Mouse (Mus musculus) layer of hippocampus, adult 11-12 months (tissue): ENCODE measurements around the gene Tex37.

Experiments used
- DNase-seq: peaks from one replicate; pipeline ENCODE4 v3.0.0; 2022; ENCODE audit warnings: low spot score

The Tex37 gene

DNA sequence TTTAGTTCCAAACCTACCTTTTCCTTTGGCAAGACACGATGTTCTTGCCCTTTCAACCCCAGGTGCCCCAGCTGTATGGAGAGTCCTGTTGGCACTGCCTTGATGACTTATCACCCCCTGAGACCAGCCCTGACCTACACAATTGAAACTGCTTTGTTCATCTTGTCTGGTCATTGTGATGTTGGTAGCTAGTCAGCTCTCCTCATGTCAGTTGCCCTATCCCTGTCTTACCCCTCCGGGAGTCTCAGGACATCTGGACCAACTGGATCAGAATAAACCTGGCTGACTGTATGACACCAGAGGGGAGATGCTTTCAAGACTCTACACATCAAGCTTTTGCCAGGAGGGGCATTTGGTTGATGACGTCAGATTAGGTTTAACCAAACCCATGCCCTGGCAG is at the start of gene Tex37:
Gene Tex37, minus strand, starts transcription at position 101 of the 400 bp plus-strand sequence.
- no peak for DNase-seq

DNA sequence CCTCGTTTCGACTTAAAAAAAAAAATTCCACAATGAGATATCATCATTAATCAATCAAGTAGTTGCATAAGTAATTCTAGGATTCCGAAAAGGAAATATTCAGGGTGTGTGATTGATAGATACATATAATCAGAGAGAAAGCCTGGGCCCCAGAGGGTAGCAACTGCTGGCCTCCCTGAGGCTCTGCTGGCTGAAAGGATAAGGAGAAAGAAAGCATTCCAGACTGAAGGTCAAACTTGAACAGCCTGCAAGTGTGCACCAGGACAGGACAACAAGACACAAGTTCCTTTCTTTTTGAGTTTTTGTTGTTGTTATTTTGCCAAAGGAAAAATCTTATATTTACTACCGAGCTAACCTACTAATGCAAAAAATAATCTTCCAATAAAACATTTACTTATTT is 49.6 kb upstream of the Tex37 start:
- no peak for DNase-seq

DNA sequence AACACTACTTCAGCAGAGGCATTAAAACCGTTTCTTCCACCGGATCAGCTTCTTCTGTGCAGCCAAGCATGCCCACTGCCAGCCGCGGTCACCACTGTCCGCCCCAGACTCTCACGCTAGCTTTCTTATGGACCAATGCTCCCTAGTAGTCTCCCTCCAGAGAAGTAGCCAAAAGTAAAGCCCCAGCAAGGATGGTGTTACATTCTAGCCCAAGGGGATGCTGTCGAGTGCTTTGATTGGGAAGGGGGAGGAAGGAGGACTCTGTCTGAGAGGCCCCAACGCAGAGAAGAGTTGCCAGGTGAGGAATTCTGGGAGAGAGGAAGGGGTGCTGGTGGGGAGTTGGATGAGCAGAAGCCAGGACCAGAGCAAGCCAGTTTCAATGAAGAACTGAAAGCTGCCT is 48.7 kb upstream of the Tex37 start:
- DNase-seq, result no peak

DNA sequence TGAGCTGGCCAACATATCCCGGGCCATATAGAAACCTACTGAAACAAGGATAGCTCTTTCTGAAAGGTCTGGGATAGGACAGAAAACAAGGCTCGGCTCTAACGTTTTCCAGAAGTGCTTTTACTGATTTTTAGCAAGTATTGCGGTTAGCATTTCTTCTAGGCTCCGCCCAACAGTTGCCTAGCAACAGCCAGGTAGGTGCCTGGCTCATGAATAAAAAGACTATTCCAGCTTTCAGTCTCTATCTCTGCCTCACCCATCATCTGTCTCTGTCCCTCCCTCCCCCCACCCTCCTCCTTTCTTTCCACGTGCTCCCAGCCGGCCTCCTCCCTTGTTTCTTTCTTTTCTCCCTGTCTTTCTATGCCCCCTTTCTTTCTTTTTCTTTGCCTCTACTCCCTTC is 47.0 kb upstream of the Tex37 start:
- no peak for DNase-seq

DNA sequence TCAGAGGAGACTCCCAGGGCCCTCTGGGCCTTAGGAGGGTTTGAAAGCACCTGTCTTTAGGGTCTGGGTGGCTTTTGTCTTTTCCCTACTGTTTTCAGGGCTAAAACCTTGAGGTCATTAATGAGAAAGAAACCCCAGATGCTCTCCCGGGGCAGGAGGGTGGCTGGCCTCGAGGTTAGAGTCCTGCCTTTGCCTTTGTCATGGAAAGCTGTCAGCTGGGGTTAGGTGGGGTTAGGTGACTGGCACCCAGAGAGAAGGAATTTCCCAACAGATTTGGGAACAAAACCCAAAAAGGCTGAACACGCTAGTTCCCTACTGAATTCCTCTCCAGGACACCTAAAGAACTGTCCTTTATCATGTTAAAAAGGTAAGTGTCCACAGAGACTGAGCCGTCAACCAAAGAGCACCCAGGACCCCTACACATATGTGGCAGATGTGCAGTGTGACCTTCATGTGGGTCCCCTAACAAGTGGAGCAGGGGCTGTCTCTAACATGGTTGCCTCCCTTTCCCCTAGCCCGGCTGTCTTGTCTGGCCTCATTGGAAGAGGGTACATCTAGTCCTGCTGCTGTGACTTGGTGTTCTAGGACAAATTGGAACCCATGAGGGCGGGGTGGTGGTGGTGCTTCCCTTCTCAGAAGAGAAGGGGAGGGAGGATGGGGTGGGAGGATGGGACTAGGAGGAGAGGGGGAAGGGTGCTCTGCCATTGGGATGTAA is 45.5 kb upstream of the Tex37 start:
- DNase-seq, result no peak

DNA sequence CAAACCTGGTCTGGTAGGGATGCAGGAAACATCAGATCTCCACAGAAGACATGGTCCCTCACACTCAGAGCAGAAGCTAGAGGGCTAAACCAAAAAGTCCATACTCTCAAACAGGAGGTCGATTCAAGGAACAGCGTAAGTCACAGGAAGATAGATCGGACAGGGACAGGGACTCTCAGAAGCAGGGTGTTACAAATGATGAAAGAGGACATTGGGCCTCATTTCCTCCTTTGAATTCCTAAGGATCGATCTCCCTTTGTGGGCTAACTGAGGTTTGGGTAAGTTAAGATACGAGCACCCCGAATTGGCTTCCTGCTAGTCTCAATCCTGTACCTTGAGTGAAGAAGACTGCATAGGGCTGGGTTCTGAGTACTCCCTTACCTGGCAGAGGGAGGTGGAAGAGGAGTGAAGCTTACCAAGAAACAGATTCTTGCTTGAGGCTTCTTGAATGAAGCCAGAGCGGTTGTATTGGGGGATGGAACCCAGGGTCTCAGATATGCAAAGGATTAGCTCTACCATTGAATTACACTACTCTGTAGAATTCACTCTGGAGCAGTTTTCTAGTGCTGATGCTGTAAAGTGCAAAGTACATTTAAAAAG is 38.7 kb upstream of the Tex37 start:
- no peak for DNase-seq

DNA sequence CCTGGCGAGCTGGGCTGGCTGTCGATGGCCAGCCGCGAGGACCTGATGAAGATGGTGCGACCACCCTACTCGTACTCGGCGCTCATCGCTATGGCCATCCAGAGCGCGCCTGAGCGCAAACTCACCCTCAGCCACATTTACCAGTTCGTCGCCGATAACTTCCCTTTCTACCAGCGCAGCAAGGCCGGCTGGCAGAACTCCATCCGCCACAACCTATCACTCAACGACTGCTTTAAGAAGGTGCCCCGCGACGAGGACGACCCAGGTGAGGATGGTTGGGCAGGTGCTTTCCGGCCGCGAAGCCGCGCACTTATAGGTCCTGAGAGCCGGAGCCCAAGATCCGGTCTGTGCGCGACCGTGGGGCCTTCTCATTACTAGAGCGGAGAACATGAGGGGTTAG is 38.2 kb upstream of the Tex37 start:
- no peak for DNase-seq

DNA sequence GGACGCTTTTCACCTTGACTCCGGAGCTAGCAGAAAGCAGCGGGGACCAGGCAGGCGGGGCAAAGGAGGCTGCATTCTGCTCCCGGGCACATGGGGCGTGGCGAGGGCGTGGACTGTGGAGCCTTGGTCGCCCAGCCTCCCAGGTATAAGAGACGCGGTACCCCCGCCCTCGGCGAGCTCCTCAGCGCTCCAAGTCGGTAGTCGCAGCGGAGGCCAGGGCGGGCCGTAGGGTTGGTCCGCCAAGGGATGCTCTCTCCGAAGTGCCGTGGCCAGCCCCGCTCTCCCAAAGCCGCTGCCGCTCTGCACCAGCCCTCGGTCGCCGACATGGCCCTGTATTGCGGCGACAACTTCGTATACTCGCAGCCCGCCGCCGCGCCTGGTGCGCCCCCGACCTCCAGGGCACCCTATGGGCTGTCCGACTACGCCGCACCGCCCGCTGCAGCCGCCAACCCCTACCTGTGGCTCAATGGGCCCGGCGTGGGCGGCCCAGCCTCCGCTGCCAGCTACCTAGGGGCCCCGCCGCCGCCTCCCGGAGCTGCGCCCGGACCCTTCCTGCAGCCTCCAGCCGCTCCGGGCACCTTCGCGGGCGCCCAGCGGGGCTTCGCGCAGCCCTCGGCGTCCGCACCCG is 37.7 kb upstream of the Tex37 start, which contains the start of gene Foxi3:
Gene Foxi3, plus strand, starts transcription at position 247 of the 628 bp plus-strand sequence.
- DNase-seq, result no peak

DNA sequence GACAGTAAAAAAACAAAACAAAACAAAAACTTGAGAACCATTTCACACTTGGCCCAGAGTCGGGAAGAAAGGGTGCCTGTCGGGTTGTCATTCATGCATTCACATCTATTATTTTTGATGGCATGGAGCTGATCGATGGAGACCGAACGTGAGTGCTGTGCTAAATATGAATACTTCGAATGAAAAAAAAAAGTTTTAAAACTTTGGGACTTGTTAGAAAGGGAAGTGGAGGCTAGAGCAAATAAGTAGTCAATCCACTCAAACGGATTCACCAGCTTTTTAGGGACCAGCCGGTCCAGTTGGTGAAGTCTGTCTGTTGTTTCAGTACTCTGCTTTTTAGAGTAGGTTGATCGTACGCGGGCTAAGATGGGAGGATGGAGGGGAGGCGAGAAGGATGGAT is 37.1 kb upstream of the Tex37 start:
- no peak for DNase-seq

DNA sequence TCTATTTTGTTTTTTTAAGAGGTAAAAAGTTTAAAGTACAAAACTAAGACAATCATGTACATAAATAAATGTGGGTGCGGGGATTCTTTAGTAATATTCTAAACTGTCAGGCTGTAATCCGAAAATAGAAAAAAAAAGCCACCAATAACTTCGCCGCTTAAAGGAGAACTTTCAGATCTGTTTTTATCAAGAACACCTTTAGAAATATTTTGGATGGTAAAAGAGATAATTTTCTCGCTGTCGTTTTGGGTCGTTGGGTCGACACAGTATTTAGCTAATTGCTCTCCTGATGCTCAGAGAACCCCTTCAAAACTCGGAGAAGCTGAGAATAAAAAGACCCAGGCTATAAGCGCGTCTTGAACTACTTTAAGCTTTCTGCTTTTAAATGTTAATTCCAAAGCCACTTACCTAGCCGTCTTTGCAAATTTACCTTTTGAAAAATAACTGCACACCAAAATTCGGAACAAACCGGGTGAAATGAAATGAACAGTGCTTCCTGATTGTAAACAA is 36.6 kb upstream of the Tex37 start:
- DNase-seq, result no peak

DNA sequence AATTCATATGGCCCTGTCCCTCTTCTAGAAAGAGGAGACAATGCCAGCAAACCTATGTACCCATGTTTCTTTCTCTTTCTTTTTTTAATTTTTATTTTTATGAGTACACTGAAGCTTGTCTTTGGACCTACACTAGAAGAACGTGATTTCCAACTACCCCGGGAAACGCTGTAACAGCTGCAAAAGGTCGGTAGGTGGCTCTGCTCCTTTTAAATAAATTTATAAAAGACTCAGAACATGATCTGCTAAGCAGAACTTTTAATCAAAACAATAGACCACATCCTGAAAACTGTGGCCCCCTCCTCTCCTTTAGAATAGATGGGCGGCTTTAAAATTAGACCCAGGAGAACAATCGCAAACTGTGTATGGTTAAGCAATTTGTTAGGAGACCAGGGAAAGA is 35.3 kb upstream of the Tex37 start:
- DNase-seq, result no peak

DNA sequence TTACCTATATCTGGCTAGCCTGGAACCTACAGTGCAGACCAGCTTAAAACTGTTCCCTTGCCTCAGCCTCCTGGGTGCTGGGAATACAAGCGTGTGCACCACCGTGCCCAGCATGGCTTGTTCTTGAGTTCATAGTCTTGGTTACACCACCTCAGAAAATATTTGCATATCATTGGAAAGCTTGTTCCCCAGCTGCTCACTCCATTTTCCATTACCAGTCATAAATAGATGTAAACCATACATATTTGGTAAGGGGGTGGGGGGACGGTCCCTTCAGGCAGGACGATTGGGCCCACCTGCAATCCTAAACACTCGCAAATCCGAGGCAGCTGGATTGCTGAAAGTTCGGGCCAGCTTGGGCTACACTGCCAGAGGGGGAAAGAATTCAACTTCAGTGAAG is 34.5 kb upstream of the Tex37 start:
- DNase-seq, result no peak

DNA sequence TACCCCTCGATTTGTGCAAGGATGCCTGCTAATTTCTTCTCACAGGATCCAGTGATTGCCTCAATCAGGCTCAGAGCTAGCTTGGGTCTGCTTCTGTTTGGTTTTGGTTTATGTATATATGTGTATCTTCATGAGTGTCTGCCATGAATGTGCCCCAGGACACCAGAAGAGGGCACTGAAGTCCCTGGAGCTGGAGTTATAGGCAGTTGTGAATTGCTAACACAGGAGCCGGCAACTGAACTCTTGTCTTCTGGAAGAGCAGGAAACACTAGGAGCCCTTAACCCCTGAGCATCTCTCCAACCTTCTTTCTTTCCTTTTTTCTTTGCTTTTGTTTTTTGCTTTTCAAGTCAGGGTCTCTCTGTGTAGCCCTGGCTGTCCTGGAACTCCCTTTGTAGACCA is 13.1 kb upstream of the Tex37 start:
- no peak for DNase-seq

DNA sequence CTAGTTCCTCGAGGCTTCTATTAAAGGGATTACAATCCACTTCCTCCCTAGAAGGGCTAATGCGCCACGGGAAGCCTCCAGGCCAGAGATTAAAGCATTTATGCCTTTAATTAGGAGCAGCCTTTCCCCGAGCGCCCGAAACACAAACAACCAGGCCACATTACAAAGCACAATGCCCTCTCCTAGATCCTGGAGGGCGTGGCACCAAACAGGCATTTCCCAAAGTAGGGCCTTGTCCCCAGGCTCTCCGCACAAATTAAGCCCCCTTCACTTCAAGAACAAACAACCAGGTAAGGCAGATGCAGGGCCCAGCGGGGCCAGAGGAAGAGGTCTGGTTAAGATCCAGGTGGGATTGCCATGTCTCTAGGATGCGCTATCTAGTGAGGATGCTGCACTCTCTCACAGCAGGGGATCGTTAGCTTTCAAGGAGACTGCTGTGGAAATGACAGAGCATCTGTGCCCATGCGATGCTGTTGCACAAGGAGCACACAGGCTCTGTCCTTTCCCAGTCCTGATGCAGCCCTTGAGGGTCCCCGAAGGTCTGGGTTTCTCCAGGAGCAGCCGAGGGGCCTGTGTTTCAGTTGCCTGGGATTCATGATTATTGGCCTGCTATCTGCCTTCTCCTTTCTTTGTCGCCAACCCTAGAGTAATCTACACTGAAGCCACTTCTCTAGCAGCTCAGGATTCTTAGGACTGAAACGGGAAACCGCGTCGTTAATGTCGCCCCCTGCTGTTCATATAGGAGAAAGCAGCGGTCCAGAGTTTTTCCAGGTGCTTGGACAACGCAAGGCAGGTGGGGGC is 2.7 kb upstream of the Tex37 start:
- DNase-seq, result peak; percentile 44

DNA sequence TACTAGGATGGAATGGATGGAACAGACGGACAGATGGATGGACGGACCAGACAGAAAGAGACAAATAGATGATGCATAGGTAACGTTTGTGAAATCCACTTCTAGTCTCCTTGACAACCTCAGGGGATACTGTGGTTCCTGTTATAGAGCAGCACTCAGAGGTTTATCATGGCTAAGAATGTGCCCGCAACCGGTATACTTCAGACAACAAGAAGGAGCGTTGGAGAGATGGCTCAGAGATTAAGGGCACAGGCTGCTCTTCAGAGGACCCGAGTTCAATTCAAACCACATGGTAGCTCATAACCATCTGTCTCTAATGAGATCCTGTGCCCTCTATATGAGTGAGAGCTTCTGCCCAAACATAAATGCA is 6.3 kb downstream of the Tex37 start:
- DNase-seq, result no peak

DNA sequence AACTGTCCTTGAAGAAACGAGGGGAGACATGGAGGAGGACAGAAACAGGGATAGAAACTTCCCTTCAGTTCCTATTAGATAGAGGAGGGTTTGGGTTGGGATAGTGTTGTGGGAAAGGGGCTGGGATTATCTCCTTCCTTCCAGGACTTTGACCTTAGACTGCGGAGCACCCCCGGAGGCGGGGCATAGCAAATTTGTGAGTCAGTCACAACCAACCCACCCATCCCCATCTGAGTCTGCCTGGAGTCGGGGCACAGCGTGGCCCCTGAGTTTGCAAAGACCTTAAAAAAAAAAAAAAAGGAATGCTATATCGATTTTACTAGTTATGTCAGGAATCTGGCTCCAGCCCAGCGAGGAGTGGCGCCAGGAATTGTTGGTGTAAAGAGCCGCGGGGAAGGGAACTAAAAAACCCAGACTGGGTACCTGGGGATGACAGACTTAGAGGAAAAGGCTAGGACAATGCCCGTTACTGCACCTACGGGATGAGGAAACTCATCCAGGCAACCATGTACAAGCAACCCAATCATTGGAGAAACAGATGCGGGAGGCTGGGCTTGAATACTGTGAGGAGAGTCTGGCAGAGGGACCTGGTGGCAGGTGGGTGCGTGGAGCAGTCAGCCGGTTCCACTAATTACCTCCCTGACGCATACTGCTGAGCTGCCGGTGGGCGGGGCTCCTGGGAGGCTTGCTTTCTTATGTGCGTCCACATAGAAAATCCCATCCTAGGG is 6.9 kb downstream of the Tex37 start:
- DNase-seq, result peak; percentile 60

DNA sequence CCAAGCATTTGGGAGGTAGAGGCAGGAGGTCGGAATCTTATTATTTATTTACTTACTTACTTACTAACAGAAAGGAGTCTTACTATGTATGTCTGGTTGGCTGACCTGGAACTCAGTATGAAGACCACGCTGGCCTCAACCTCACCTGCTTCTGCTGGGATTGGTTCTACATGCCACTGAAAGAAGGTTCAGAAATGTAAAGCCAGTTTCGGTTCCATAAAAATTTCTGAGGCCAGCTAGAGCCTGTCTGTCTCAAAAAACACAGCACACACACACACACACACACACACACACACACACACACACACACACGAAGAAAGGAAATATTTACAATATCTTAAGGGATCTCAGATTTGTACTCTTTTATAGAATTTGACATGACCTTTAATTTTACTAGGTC is 8.4 kb downstream of the Tex37 start:
- no peak for DNase-seq

DNA sequence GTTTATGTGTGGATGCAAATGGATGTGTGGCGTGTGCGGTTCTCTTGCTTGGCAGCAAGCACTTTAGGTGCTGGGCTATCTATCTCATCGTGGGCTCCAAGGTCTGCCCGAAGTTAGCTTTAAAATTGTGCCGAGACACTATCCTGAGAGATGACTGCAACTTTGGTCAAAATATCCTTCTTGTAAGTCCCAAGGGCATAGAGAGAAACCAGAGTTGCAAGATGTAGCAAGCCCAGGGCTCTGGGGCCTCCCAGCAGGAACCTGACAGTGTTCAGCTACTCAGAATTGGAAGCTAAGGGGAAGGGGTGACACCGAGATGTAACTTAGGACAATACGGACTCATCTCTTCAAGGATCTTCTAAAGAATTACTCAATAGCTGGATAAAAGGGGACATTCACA is 9.2 kb downstream of the Tex37 start:
- DNase-seq, result no peak

DNA sequence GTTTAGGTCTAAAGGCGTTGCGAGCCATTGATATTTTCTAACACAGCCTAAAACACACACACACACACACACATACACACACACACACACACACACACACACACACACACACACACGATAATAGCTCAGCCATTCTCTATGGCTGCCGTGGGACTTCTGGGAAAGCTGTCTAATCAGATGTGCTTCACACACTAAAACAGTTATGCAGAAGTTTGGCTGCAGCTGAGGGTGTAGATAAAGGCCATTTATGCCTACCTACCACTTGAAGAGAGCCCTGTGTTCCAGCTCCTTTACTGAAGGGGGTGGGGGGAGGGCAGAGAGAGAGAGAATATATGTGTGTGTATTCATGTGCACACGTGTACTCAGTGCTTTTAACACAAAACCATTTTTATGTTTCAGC is 15.0 kb downstream of the Tex37 start:
- no peak for DNase-seq

DNA sequence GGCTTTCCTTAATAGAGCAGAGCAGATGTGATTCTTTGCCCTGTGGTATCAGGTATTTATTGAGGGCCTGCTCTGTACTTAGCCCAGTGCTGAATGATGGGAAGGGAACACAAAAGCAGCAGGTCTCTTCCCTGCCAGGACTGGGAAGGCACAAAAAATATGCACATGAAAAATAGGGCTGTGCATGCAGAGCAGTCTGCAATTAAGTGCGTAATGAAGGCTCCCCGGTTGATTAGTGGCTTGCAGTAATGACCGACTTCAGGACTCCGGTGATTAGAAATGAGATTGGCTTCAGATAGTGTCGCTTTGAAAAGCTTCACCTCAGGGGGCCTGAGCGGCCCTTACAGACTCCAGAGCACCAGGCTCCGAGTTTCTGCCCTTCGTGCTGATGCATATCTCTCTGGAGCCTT is 19.1 kb downstream of the Tex37 start:
- no peak for DNase-seq

DNA sequence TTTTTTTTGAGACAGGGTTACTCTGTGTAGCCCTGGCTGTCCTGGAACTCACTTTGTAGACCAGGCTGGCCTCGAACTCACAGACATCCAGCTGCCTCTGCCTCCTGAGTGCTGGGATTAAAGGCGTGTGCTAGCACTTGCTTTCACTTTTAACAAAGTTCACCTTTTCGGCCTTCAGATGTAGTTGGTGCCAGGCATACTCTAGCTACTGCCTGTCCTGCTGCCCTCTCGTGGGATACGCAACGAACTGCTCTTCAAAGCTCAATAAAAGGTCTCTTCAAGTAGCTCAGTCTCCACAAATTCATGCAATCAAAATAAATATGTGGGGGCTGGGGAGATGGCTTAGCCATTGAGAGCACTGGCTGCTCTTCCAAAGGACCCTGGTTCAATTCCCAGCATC is 20.6 kb downstream of the Tex37 start:
- DNase-seq, result no peak

DNA sequence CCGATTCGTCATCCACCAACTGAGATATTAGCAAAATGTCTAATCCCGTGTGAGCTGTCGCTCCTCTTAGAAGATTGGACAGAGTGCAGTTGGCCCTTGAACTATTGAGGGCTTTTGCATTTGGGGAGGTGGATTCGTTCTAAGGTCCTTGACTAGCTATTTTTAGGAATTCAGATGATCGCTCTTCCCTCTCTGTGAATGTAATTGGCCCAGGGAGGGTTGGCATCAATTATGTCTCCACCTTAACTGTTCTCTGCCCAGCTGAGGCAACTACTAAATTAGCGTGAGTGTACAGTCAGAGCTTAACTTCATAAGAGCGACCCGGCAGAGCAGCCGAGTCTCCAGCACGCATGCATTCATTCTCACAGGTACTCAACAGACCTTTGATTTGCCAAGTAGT is 30.7 kb downstream of the Tex37 start:
- no peak for DNase-seq
